Mouse (Mus musculus) layer of hippocampus, postnatal 14 days (tissue): ENCODE measurements around the gene Snrnp48. TPM values are rescaled to one million over a fixed set of nuclear protein-coding genes. Genes with fewer than 3 reads are reported as not detected.

ENCODE experiments used
- DNase-seq, 2 experiments: peaks; one replicate each; pipeline ENCODE4 v3.0.0; 2021 to 2022; ENCODE audit warnings: low spot score in 2 of 2, mixed read lengths in 1 of 2
- total RNA-seq, 2 experiments: library from RNA; stranded (reverse); gene quantifications; 2 replicates each; pipeline ENCODE4 v1.2.3; 2021

Snrnp48 gene
- total RNA-seq, 2 experiments from 2014 or later, result 25.2 to 26.2 TPM

DNA sequence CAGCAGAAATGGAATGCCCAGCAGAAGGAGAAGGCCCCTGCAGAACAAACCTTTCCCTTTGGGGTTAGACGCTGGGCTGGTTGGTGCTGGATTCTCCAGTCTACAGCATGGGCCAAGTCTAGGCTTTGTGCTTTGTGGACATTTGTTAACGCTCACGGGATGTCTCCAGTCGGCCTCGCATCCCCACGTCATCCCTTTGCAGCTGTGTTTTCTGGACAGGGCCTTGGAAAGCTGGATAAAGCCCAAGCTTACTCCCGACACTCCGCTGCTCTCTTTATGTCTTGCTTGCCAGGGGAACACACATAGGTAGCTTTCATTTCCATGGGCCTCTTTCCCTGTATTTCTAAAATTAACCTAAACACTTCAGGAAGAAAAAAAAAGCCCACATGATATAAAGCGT is 49.0 kb downstream of the Snrnp48 start:
- no peak for DNase-seq

DNA sequence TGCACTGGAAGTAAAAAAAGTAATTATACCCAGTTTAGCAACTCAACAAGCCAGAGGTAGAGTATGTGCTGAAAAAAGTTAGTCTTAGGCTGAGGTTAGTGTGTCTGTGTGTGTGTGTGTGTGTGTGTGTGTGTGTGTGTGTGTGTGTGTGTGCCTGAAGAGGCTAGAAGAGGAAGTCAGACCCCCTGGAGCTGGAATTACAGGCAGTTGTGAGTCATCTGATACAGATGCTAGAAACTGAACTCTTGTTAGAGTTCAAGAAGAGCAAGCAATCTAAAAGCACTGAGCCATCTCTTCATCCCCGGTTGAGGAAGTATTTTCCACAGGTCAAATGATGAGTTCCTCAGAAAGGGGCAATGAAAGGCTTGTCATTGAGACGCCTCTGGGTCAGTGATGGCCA is 54.2 kb downstream of the Snrnp48 start:
- DNase-seq, result no peak

- no peak for DNase-seq
Measured at GRCm38 (mm10) chr13:38269055-38269692, 64.4 kb downstream of the Snrnp48 start.

DNA sequence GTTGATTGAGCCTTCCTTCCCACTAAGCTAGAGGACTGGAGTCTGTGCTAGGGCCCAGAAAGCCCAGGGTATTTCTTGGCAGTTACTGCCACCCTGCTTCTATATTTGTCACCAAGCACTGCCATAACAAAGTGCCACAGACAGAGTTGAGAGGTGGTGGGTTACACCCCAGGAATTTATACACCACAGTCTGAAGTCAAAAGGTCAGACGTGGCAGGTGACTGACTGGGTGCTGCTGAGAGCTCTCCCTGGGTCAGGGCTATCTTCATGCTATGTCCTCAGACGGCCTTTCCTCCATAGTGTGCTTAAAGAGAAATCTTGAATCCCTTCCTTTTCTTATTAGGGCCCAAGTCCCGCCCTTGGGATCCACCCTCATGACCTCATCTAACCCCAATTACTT is 67.9 kb downstream of the Snrnp48 start:
- no peak for DNase-seq

Other genes with a start within 250 kb of the Snrnp48 start
- gene Ssr1, start 210.7 kb upstream of the Snrnp48 start, total RNA-seq, result 10 to 100 TPM; 81.9 to 82.1 TPM
- gene Riok1, start 167.9 kb upstream of the Snrnp48 start, total RNA-seq, result 10 to 100 TPM; 21.0 to 29.2 TPM
- gene Cage1, start 167.9 kb upstream of the Snrnp48 start, total RNA-seq, result 1 to 10 TPM; 3.1 to 3.2 TPM
- gene Dsp, start 53.6 kb upstream of the Snrnp48 start, total RNA-seq, result 1 to 10 TPM; 7.8 to 8.0 TPM
- gene Bmp6, start 140.2 kb downstream of the Snrnp48 start, total RNA-seq, result 10 to 100 TPM in 1 of 2 experiments, 1 to 10 TPM in 1; 5.3 to 10.5 TPM